Mouse (Mus musculus) lung, postnatal 4 days (tissue): ENCODE measurements around the gene Iqub.

Experiments
- DNase-seq, 2 experiments: peaks; one replicate each; pipeline ENCODE4 v3.0.0; 2021

Gene Iqub

DNA sequence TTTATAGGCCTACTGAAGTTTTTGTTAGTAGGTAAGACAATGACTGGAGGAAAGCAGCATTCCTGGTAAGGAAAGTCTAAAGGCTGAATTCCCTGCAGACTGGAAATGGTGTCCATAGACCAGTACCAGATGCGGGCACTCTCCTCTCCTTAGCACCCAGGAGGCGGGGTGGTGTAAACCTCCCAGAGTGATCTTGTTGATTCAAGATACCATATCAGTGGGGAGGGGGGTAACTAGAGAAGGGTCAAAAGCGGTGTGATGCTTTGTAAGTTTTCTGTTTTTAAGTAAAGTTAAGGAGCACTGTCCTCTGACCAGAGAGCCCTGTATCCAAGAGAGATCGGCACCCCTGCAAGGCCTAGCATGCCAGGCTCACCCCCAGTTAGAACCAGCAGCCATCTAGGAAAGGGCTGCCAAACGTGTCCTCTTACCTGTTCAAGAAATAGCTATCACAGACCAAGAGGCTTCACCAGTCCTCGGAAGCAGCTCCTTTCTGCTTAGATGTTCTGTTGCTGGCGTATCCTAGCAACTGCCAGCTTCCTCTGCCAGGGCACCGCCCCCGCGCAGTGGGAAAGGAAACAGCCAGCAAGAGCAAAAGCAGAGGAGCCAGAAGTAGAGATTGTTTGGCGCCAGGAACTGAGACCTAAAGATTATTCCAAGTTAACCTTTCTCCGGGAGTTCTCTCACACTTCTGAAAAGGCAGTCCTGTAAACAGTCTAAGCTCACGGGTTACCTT lies at the start of gene Iqub:
Gene Iqub, minus strand, starts transcription at position 516 of the 733 bp plus-strand sequence.
- DNase-seq = peak; percentile 61 to 71

DNA sequence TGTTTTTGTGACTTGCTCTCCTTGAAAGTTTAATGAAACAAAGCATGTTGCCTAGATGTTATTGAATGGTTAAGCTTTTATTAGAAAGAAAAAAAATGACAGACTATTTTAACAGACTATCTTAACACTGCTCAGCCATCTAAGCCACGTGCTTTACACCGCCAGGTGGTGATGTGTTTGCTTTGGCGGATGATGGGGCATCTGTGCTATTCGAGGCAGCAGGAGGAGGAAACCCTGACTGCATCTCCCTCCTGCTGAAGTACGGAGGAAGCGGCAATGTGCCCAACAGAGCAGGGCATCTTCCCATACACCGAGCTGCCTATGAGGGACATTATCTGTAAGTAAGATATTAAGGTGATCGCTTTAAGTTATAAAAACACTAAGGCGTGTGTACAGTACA lies 49.2 kb upstream of the Iqub start:
- DNase-seq = no peak

DNA sequence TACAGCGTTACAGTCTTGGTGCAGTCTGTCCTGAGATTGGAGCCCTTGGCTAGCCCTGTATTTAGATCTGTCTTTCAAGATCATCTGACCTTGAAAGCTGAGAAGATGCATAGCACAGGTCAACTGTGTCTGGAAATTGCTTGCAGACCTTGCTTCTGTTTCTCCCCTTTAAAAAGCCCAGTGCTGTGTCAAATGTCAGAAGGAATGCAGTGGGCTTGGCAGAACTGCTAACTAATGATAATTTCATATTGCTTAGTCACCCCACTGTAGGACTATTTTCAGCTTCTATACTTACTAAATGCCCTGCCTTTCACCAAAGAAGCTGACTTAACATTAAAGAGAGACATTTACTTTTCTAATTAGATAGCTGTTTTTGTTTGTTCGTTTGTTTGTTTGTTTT lies 40.6 kb upstream of the Iqub start:
- no peak for DNase-seq

DNA sequence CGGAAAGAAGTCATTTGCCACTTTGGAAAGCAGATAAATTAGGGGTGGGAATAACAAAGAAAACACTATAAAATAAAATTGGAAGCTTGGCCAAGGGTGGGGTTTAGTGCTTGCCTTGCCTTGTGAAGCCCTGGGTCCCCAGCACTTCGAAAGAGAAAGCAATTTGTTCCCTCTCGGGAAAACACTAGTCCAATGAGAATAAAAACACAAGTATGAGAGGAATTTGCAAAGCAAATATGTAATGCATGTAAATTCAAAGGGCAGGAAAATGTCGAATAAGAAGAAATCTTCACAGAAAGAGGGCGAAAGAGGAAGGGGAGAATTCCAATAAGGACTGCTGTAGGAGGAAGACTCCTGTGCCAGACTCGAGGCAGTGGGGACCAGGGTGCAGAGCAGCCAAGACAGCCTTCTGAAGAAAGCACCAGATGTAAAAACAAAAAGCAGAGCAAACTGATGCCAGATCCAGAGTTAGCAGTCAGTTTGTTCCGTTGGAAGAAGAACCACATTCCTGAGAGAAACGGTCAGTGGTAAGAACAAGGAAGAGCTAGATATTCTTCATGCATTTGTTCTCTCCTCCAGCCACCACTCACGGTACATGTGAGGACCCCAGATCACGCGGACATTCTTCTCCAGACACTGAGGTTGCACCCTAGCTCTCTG lies 39.7 kb upstream of the Iqub start:
- peak in 1 of 2 experiments; percentile 6 for DNase-seq

DNA sequence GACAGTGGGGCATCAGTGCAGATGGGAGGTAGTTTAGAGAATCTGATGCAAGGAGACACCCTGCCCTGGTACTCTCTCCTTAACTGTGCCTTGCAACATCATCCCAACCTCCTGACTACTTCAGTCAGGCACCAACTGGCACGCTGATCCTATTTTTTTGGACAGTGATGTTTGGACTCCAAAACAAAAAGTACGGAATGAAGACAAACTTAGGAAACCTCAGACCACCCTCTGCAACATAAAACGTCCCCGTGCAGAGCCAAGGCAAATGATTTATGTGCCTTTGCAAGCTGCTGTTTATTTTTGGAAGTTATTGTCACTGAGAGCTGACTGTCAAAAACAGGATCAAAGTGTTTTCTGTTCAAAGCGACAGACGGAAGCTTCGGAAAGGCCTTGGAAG lies 37.2 kb upstream of the Iqub start:
- no peak for DNase-seq

DNA sequence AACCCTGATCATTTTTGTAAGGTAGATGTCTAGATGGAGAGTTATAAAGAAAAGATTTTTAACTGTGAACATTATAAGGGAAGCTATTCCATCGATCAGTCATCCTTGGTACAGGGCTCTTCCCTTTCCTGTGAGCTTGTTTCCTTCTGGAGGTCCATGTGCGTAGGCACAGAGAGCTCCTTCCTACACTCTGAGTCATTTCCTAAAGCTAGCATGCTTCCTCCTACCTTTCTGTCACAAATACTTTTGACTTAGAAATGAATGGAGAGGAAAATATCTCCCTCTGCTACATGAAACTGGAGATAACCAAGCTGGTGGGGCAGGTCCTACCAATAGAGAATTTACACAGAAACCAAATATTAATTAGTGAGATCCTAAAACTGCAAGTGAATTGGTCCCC lies 34.9 kb upstream of the Iqub start:
- no peak for DNase-seq

DNA sequence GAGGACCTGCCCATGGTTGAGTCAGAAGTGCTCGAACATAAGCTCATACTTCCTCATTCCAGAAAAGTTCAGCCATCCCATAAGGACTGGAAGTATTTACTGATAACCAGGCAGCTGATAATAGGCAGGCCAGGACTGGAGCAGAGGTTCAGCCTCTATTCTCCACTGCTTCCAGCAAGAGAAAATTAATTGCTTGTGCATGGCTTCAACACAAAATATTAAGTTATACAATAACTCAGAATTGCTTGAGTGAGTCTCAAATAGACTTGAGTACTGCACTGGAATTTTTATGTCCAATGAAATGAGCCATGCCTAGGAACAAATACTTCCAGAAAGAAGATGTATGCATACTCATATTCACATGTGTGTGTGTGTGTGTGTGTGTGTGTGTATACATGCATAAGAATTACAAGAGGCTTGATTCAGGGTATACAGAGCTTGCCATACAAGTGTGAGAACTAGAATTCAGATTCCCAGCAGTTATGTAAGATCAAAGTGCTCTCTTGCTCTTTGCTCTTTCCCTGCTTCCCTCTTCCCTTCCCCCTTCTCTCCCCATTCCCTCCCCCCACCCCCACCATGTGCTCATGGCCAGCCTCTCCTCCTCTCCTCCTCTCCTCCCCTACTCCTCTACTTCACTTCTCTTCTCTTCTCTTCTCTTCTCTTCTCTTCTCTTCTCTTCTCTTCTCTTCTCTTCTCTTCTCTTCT lies 32.0 kb upstream of the Iqub start:
- no peak for DNase-seq

DNA sequence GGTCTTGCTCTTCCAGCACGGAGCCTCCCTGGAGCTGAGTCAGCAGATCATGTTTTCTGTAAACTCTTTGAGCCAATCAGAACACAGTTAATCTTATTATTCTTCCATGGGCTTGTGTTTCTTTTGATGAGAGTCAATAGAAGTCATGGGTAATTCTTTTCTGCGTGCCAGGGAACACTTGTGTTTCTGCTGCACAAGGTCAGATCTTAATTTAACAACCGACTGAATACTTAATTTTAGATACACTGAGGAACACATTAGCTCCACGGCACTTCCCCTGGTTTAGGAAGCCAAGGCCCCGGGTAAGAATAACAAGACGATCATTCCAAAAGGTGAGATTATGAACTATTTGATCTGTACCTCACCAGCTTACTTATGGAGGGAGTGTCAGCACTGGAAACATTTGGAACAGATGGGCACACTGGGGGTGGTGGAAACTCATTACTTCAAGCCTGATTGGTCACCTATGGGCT lies 28.3 kb upstream of the Iqub start:
- DNase-seq = no peak

DNA sequence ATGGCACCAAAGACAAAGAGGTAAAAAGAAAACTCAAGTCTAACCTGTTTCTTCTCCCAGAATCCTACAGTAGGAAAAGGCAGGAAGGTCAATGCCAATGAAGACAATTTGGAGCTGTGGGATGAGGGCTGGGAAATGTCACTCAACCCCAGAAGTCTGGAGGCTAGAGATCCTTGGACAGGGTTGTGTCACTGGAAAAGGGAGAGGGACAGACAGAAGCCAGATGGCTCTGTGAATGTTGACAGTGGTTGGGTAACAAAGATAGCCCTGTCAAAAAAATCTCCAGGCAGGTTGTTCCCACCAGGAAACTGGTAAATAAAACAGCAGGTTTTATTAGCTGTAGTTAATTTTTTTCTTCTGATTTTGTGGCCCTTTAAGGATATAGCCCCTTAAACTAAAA lies 27.5 kb upstream of the Iqub start:
- no peak for DNase-seq

DNA sequence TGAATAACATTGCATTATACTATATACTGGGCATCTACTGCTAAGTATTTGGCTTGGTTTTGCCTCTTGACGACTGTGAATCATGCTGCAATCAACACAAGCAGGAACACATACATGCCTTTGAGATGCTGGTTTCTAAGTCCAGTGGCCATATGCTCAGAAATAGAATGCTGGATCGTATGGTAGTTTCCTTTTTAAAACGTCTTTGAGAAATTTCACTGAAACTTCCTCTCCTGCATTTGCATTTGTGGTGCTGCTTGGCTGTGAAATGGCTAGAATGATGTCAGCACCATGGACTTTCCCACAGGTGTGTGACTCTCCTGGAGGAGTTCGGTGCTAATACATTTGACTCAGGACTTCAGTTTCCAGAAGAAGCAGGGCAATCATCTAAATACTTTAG lies 25.2 kb upstream of the Iqub start:
- no peak for DNase-seq

DNA sequence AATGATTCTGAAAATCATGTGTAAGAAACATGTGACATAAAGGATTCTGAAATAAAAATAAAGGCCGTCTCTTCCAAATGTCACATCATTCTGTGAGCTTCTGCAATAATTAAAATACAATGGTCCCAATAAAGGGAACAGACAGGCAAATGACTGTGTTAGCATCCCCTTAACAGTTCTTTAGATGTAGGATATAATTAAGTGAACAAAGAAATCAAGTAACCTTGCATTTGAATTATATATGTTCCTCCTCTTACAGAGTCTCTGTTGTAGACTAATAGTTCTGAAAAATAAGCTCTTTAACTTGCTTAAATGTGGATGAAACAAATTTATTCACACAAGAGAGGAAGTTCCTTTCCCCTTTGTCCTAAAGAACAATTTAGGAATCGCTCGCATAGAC lies 23.6 kb upstream of the Iqub start:
- DNase-seq = no peak

DNA sequence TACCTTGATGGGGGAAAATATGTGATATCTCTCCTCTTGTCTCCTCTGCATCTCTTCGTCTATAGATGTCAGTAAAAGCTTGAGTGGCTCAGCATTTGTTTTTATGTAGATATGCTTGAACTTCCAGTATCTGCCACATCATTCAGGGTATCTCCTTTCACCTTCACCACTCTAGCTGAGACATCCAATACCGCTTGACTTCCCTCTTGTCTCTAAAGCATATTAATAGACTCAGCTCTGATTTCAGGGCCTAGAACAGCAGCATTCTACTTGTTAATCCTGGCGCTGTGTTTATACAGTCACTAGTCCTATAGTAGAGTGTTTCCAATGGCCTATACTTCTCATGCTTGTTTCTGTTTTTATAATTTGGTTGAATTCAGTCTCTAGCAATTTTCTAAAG lies 17.9 kb upstream of the Iqub start:
- no peak for DNase-seq

DNA sequence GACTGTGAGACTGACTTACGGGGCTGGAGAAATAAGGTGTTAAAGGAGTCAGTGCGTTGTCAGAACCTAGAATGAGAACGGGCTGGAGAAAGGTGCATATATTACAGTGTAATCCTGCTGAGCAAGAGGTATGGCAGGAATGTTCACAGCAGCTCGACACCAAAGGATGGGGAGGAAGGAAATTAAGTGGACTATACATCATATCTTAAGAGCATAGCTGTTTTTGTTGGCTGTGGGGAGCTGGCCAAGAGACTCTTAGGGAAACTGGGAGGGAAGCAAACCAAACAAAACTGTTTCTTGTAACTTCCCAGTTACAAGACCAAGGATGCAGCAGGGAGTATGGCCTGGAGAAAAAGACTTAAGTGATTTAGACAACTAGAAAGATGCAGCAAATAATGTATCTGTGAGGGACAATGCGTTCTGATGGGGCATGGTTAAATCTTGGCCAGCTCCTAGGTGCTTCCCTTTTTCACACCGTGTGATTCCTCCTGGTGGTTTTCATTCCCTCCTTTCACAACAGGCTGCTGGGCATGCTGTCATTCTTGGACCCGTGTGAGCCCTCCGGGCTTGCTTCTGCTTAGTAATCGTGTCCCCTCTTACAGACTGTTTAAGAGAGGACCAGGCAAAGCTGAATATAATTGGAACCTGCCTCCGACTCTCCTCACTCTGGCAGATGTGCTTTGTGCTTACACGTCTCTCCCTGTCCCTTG lies 16.0 kb upstream of the Iqub start:
- DNase-seq = no peak

DNA sequence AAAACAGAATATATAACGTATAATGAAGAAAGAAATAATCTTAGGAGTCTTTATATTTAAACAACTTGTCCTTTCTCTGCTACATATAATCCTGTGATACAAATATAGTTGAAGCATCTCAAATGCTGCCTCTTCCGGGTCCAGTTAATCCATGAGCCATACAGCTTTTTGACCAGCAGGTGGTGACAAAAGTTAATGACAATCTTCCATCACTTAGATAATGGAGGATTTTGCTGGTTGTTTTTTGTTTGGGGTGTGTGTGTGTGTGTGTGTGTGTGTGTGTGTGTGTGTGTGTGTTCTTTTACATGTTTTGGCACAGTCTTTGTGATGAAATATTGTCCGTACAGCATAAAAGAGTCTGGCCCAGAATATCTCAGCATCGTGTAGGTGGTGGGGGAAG lies 15.3 kb upstream of the Iqub start:
- peak in 1 of 2 experiments; percentile 64 for DNase-seq

DNA sequence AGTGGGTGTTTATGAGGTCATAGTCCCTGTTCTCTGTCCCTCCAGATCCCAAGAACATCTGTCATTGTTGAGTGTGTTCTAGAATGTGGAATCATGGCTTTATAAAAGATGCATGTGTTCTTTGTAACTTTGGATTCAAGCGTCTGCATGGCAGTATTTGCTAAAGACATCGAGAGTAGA lies 13.1 kb upstream of the Iqub start, which contains the start of gene Asb15:
Gene Asb15, plus strand, starts transcription at position 81 of the 180 bp plus-strand sequence.
- no peak for DNase-seq

DNA sequence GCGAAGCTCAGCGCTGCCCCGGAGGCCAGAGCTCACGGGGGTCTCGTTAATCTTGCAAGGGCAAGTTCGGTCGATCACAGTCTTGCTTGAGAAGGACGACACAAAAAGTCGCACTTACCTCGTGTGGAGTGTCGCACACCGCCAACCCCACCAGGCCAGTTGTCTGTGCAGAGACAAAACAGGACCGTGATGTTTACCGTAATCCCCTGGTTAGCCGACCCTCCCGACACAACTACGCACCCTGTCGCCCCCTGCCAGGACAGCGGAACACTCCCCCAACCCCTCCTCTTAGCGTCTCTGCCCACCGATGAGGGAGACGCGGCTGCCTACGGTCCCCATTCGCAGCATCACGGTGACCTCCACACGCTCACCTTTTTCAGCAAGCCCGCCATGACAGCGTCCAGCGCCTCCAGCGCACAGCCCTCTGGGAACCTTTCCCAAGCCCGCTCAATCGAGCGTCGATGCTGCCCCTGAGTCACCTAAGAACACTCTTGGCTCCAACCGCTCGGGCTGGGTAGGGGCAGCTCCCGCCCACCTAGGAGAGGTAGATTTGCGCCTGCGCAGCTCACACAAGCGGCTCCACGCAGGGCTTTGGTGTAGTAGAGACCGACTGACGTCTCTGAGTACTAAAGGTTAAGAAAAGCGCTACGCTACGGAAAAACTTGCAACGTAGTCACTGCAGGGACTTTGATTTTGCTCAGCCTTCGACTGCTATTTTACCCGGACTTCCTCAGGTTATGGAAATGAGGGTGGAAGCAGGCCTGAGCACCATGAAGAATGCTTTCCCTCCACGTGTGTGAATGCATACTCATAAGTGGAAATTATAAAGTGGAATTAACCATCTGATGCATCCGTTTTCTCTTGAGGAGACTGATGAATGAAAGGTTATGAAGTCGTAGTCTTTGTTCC lies 12.5 kb upstream of the Iqub start, which contains the start of gene Ndufa5:
Gene Ndufa5, minus strand, starts transcription at position 859 of the 909 bp plus-strand sequence.
- DNase-seq = peak; percentile 92 to 95

DNA sequence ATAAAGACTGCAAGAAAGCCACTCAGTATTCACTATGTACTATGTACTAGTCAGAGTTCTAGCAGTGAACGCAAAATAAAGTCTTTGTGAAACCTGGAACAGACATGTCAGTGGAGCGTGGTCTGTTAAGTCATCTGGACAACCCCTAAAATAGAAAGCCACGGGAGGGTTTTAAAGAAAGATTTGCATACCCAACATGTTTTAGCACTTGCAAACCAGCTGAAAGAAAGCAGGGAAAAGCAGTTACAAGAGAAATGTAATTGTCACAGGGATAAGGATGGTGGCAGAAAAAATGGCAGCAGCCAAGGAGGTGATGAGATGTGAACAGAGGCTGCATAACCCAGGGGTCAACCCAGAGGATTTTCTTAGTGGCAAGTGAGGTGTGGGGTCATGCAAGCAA lies 10.8 kb upstream of the Iqub start:
- no peak for DNase-seq

DNA sequence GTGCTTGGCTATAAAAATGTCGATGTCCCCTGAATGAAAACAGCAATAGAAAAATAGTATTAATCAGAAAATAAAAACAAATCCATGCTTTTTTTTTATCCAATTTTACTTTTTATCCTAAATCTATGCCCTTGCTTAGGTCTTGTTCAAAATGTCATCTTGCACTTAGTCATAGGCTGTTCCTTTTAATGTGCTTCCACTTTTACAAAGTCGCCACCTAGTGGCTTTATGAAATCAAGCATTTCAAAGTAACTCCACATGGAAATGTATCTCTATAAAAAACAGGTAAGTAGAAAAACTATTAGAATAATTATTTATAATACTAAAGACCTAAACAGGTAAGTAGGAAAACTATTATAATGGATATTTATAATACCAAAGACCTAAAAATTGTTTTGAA lies 1.3 kb upstream of the Iqub start:
- no peak for DNase-seq

DNA sequence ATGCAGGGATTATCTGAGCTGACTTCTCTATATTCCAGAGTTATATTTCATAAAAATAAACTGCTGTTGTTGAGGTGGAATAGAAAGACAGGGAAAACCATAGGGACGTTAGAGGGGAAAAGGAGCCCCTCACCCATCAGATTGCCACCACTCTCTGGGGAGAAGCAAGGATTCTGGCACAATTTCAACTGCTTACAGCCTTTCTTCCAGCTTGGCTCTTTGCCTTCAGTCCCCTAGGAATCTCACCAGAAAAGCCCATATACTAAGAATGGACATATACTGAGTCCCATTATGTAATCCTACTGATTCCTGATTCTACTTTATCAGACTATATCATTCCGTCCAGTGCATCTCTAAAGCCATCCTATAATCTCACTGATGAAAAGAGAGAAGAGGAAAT lies 10.7 kb downstream of the Iqub start:
- no peak for DNase-seq

DNA sequence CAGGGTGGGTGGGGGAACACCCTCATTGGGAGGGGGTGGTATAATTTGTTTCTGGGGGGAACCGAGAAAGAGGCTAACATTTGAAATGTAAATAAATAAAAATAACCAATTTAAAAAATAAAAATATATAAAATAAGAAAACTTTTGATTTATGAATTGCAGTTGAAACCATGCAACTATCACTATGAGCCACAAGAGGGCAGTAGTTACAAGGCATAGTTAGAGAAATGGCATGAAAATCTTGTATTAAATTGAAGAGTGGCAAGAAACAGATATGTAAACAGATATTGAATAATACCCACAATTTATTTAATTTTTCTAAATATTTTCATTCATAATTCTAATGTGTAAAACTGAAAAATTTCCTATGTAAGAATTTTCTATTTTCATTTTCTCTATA lies 24.5 kb downstream of the Iqub start:
- no peak for DNase-seq

DNA sequence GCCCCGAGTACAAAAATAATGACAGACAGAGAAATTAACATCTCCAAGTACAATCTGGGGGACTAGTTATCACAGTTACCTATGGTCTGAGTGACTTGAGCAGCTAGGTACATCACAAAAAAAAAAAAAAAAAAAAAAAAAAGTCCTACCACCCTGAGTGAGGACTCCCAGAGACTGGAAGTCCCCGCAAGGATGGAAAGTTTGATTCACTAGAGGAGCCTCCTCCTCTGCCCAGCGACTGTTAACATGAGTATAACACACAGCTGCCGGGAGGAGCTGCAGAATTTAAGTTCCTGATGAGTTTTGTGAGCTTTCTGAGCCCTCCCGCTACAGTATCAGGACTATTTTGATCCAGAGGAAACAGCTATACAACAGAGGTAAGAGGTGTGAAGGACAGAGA lies 28.3 kb downstream of the Iqub start:
- DNase-seq = no peak

DNA sequence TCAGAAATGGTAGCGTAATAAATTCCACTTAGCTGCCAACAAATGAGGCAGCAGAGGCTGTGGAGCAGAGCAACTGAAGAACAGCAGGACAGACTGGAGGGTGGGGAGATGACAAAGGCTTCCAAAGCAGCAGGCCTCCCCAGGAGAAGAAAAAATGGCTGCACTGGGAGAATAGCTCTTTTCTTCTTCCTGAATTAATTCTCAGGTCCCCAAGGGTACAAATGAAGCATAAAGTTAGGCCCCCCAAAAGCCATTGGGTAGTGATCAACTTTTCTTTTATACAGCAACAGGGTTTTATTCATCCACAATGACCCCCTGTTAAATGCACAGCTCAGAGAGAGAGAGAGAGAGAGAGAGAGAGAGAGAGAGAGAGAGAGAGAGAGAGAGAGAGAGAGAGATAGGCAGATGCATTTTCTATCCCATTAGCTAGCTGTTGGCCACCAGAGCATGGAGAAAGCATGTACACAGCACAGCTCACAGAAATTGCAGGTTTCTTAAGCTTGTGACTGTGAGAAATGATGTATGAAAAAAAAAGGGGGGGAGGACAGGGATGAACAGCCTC lies 44.2 kb downstream of the Iqub start:
- no peak for DNase-seq
